Mouse (Mus musculus): Measurements from ENCODE around the gene Wdfy4.

DNA sequence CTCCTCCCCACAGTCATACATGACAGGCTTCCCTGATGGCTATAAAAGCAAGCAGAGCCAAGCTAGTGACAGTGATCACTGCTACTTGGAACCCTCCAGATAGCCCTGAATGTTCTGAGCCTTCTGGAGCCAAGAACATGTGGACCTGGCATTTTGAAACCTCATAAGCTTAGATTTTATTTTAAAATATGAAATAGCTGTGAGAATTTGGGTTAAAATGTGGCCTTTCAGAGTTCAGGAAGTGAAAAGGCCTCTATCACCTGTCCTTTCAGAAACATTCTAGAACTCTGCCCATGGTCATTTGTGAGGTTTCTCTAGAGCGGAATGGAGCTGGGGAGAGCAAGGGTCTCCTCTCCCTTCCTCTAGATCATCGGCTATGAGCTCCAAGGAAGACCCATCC, 194.2 kb downstream of the Wdfy4 start, which contains the start of gene Lrrc18:
- no peak for TF ChIP-seq CTCF (IDR thresholded peaks at IDR 0.05; ENCODE audit: extremely low read depth, insufficient read depth, low read length)
- TF ChIP-seq POLR2A (IDR thresholded peaks at IDR 0.05; ENCODE audit: extremely low read depth, insufficient read depth, low read length) = no peak

Data from cortical plate, adult 2 months (tissue).